Mouse (Mus musculus) inflammation-experienced regulatory T-cells, adult 16 weeks (primary cell): ENCODE results near the gene Tssk6. TPM values are rescaled to one million over a fixed set of nuclear protein-coding genes. Genes with fewer than 3 reads are reported as not detected.

Experiments used
- polyA plus RNA-seq: library from polyadenylated mRNA; unstranded; fragments of 100-300 nt; shearing (Covaris generic); gene quantifications from one replicate; pipeline ENCODE4 v1.2.1, GENCODE M21; 2017

Tssk6 gene
- 3.4 TPM for polyA plus RNA-seq

DNA sequence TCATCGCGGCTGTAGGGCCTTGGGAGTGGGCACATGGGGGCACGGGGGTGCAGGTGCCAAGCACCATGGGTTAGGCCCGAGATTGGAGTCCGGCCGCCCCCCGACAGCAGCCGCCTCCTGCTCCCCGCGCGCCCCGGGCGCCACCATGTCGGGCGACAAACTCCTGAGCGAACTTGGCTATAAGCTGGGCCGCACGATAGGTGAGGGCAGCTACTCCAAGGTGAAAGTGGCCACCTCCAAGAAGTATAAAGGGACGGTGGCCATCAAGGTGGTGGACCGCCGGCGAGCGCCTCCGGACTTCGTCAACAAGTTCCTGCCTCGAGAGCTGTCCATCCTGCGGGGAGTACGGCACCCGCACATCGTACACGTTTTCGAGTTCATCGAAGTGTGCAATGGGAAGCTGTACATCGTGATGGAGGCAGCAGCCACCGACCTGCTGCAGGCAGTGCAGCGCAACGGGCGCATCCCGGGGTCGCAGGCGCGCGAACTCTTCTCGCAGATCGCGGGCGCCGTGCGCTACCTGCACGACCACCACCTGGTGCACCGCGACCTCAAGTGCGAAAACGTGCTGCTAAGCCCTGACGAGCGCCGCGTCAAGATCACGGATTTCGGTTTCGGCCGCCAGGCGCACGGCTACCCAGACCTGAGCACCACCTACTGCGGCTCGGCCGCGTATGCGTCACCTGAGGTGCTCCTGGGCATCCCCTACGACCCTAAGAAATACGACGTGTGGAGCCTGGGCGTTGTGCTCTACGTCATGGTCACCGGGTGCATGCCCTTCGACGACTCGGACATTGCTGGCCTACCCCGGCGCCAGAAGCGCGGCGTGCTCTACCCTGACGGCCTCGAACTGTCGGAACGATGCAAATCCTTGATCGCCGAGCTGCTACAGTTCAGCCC, at the start of gene Tssk6, which contains the start of the genes Ndufa13 and Yjefn3:
Gene Tssk6 (plus strand): TSS at position 22 of the 900 bp plus-strand sequence.
Gene Ndufa13 (minus strand): TSS at position 396 of the 900 bp plus-strand sequence.
Gene Yjefn3 (minus strand): TSS at position 550 of the 900 bp plus-strand sequence.

DNA sequence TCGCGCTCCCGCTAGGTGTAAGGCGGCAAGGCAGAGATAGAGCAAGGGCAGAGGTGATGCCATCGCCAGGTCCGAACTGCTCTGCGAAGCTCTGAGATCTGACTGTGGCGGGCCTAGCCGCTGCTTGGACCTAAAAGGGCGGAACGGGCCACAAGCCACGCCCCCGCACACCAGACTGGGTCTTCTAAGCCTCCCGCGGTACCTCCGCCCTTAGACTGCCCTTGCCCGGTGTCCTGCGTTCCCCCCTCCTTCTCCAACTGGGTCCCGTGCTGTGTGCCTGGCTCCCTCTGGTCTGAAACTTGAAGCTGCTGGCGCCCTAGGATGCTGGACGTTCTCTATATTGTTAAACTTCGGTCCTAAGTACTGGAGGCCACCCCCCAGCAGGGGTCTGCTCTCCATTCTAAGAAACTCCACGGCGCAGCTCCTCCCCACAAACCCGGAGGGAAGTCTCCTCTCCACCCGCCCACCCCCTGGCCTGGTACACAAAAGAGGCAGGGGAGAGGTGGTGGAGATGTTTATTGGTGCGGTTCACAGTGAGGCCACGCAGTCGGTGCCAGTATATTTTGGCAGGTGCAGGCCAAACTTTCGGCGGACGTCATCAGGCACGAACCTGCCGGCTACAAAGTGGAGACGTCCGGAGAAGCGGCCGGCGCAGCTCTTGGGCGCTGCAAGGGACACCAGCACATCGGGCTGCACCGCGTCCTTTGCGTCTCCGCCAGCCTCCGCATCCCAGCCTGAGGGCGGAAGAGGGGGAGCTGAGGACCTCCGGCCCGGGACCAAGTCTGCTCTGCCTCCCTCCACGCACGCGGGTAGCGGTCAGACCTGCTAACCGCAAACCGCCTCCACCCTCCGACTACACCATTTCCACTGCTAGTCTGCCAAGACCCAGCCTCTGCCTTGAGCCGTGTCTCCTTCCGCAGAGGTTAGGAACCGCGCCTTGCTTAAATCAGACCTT, 14.4 kb upstream of the Tssk6 start, which contains the start of gene Cilp2:
Gene Cilp2 (minus strand): TSS at position 399 of the 955 bp plus-strand sequence.

Other genes starting within 250 kb of the Tssk6 start
- gene Zfp964, start 247.7 kb upstream of the Tssk6 start, polyA plus RNA-seq: 0.56 TPM
- gene Zfp869, start 191.5 kb upstream of the Tssk6 start, polyA plus RNA-seq: 82.2 TPM
- 11.2 TPM for gene Zfp963, start 152.2 kb upstream of the Tssk6 start, polyA plus RNA-seq
- not detected for gene Gm20422, start 127.3 kb upstream of the Tssk6 start, polyA plus RNA-seq
- 26.2 TPM for gene Atp13a1, start 111.0 kb upstream of the Tssk6 start, polyA plus RNA-seq
- gene Zfp866, start 111.0 kb upstream of the Tssk6 start, polyA plus RNA-seq: 36.6 TPM
- gene Gmip, start 93.5 kb upstream of the Tssk6 start, polyA plus RNA-seq: 178 TPM
- gene Lpar2, start 79.8 kb upstream of the Tssk6 start, polyA plus RNA-seq: 0.61 TPM
- 24.6 TPM for gene Pbx4, start 69.7 kb upstream of the Tssk6 start, polyA plus RNA-seq
- not detected for gene Cilp2, start 14.5 kb upstream of the Tssk6 start, polyA plus RNA-seq
- gene Ndufa13, start 374 bp downstream of the Tssk6 start, polyA plus RNA-seq: 190 TPM
- gene Yjefn3, start 528 bp downstream of the Tssk6 start, polyA plus RNA-seq: not detected
- 29.4 TPM for gene Gatad2a, start 94.2 kb downstream of the Tssk6 start, polyA plus RNA-seq
- gene Mau2, start 140.6 kb downstream of the Tssk6 start, polyA plus RNA-seq: 50.6 TPM
- gene Sugp1, start 140.6 kb downstream of the Tssk6 start, polyA plus RNA-seq: 78.6 TPM
- gene Tm6sf2, start 170.7 kb downstream of the Tssk6 start, polyA plus RNA-seq: 0.37 TPM
- not detected for gene Hapln4, start 181.3 kb downstream of the Tssk6 start, polyA plus RNA-seq
- gene Ncan, start 218.7 kb downstream of the Tssk6 start, polyA plus RNA-seq: not detected
- 59.8 TPM for gene Nr2c2ap, start 229.1 kb downstream of the Tssk6 start, polyA plus RNA-seq
- 45.4 TPM for gene Rfxank, start 237.0 kb downstream of the Tssk6 start, polyA plus RNA-seq
- 66.7 TPM for gene Borcs8, start 237.3 kb downstream of the Tssk6 start, polyA plus RNA-seq
- gene Mef2b, start 237.5 kb downstream of the Tssk6 start, polyA plus RNA-seq: 2.1 TPM